Mouse (Mus musculus) heart, embryonic 15.5 days (tissue): ENCODE measurements around the gene Gigyf1. TPM values are rescaled to one million over a fixed set of nuclear protein-coding genes. Genes with fewer than 3 reads are reported as not detected.
A peak's percentile ranks its signal among the peaks of the same experiment; 100 is the strongest.

Experiments
- ATAC-seq: fragments of 200-750 bp; cut with Nextera tagmentation; replicated peaks from 2 replicates; pipeline ENCODE4 v1.8.0; 2017; ENCODE audit warnings: low read depth, moderate TSS enrichment; ENCODE audit not compliant: insufficient number of reproducible peaks, insufficient read depth, low FRiP score
- H3K27ac ChIP-seq: fragments of 300-500 bp; sonication (generic); 2 replicates; pipeline ENCODE4 v1.5.1; 2015; ENCODE audit warnings: mild to moderate bottlenecking, inconsistent platforms
- H3K27me3 ChIP-seq: fragments of 300-500 bp; sonication (generic); 2 replicates; pipeline ENCODE4 v1.6.1; 2015; ENCODE audit warnings: inconsistent platforms
- H3K36me3 ChIP-seq: fragments of 300-500 bp; sonication (generic); 2 replicates; pipeline ENCODE4 v1.6.1; 2015; ENCODE audit warnings: mild to moderate bottlenecking, inconsistent platforms
- H3K4me1 ChIP-seq: fragments of 300-500 bp; sonication (generic); replicated peaks from 2 replicates; pipeline ENCODE4 v1.6.1; 2015; ENCODE audit warnings: inconsistent platforms
- H3K4me2 ChIP-seq: fragments of 300-500 bp; sonication (generic); 2 replicates; pipeline ENCODE4 v1.6.1; 2015; ENCODE audit warnings: inconsistent platforms, mild to moderate bottlenecking, moderate library complexity
- H3K4me3 ChIP-seq: fragments of 300-500 bp; sonication (generic); 2 replicates; pipeline ENCODE4 v1.5.1; 2015; ENCODE audit warnings: mild to moderate bottlenecking, inconsistent platforms
- H3K9ac ChIP-seq: fragments of 300-500 bp; sonication (generic); 2 replicates; pipeline ENCODE4 v1.6.1; 2015; ENCODE audit warnings: mild to moderate bottlenecking, inconsistent platforms
- H3K9me3 ChIP-seq: fragments of 300-500 bp; sonication (generic); replicated peaks from 2 replicates; pipeline ENCODE4 v1.6.1; 2016; ENCODE audit warnings: inconsistent platforms
- WGBS: fragments of 180-500 bp; shearing (Covaris S2); methylation state at CpG from one replicate; pipeline ENCODE4 v1.1.7; 2015; ENCODE audit warnings: mixed read lengths; 5-methylcytosine and 5-hydroxymethylcytosine counted together
- polyA plus RNA-seq: library from polyadenylated mRNA; unstranded; fragments of >200 nt; fragmentation: Nextera tagmentation; extraction: Ambion mirVana; gene quantifications from 2 replicates; pipeline ENCODE4 v1.2.1, GENCODE M21; 2015

Gene Gigyf1
- polyA plus RNA-seq, 1 experiment from 2014 or later: 8.9 TPM

GRCm38 (mm10) chr5:137529221-137529995 lies 11.1 kb downstream of the Gigyf1 start:
- H3K9me3 ChIP-seq: no peaks in the 10 kb centered on the region
- H3K27me3 ChIP-seq: no peaks in the 10 kb centered on the region
- H3K4me1 ChIP-seq: peaks cover 51% of the 10 kb centered on the region
- WGBS: 78% methylated on average over 15 of the region's 15 CpGs
- H3K9ac ChIP-seq: no peak overlapping the region
- H3K36me3 ChIP-seq: peaks cover 49% of the 10 kb centered on the region
- ATAC-seq: no peak
- peak overlapping the region; percentile 94; the same call in 1 of the 2 replicates for H3K27ac ChIP-seq
- H3K4me3 ChIP-seq: no peak overlapping the region
- H3K4me2 ChIP-seq: peak overlapping the region; percentile 91

GRCm38 (mm10) chr5:137530075-137530474 lies 11.7 kb downstream of the Gigyf1 start:
- 79% methylated on average over 8 of the region's 8 CpGs for WGBS
- ATAC-seq: no peak
- Histone ChIP-seq H3K4me3 (peak overlapping the region; percentile 82), H3K36me3 (peaks cover 42% of the 10 kb centered on the region), H3K4me2 (peak overlapping the region; percentile 91), H3K9ac (peak overlapping the region; percentile 87; the same call in 1 of the 2 replicates), H3K9me3 (no peaks in the 10 kb centered on the region), H3K4me1 (peaks cover 51% of the 10 kb centered on the region), H3K27ac (peak overlapping the region; percentile 94), H3K27me3 (no peaks in the 10 kb centered on the region)

- Histone ChIP-seq H3K27me3 (no peaks in the 10 kb centered on the region), H3K9me3 (no peaks in the 10 kb centered on the region), H3K9ac (peak overlapping the region; percentile 87), H3K4me1 (peaks cover 46% of the 10 kb centered on the region), H3K4me2 (peak overlapping the region; percentile 91), H3K4me3 (peak overlapping the region; percentile 82), H3K36me3 (peaks cover 35% of the 10 kb centered on the region), H3K27ac (peak overlapping the region; percentile 94)
- under 1% methylated on average over 46 of the region's 46 CpGs for WGBS
- ATAC-seq: peak; percentile 38
Observed at GRCm38 (mm10) chr5:137530588-137531413, 12.5 kb downstream of the Gigyf1 start.

- Histone ChIP-seq H3K9ac (peak overlapping the region; percentile 87), H3K27ac (peak overlapping the region; percentile 94), H3K36me3 (peaks cover 29% of the 10 kb centered on the region), H3K4me1 (peaks cover 40% of the 10 kb centered on the region), H3K9me3 (no peaks in the 10 kb centered on the region), H3K27me3 (no peaks in the 10 kb centered on the region), H3K4me3 (peak overlapping the region; percentile 82), H3K4me2 (peak overlapping the region; percentile 91)
- peak; percentile 2; the same call in 1 of the 2 replicates for ATAC-seq
- under 1% methylated on average over 51 of the region's 51 CpGs for WGBS
Observed at GRCm38 (mm10) chr5:137531414-137532130, 13.2 kb downstream of the Gigyf1 start.

GRCm38 (mm10) chr5:137532131-137532807 lies 13.9 kb downstream of the Gigyf1 start:
- no peaks in the 10 kb centered on the region for H3K27me3 ChIP-seq
- no peak for ATAC-seq
- H3K36me3 ChIP-seq: peaks cover 25% of the 10 kb centered on the region
- H3K27ac ChIP-seq: peak overlapping the region; percentile 94
- peak overlapping the region; percentile 91 for H3K4me2 ChIP-seq
- H3K9ac ChIP-seq: peak overlapping the region; percentile 87
- peaks cover 37% of the 10 kb centered on the region for H3K4me1 ChIP-seq
- no peaks in the 10 kb centered on the region for H3K9me3 ChIP-seq
- WGBS: 0% methylated on average over 19 of the region's 19 CpGs
- peak overlapping the region; percentile 82 for H3K4me3 ChIP-seq

- Histone ChIP-seq H3K9ac (peak overlapping the region; percentile 87), H3K4me3 (peak overlapping the region; percentile 82), H3K27me3 (no peaks in the 10 kb centered on the region), H3K36me3 (peaks cover 20% of the 10 kb centered on the region), H3K4me1 (peaks cover 35% of the 10 kb centered on the region), H3K27ac (peak overlapping the region; percentile 94), H3K9me3 (no peaks in the 10 kb centered on the region), H3K4me2 (peak overlapping the region; percentile 91)
- 0% methylated on average over 9 of the region's 12 CpGs for WGBS
- peak; percentile 2; the same call in 1 of the 2 replicates for ATAC-seq
Observed at GRCm38 (mm10) chr5:137532808-137533116, 14.4 kb downstream of the Gigyf1 start.

- peak within 1 kb of the TSS; percentile 82 for H3K4me3 ChIP-seq
- no peaks in the 10 kb centered on the region for H3K27me3 ChIP-seq
- peaks cover 15% of the 10 kb centered on the region for H3K36me3 ChIP-seq
- no peaks in the 10 kb centered on the region for H3K9me3 ChIP-seq
- peak within 1 kb of the TSS; percentile 87 for H3K9ac ChIP-seq
- H3K4me1 ChIP-seq: peaks cover 32% of the 10 kb centered on the region
- peak within 1 kb of the TSS; percentile 91 for H3K4me2 ChIP-seq
- ATAC-seq: peak; percentile 79
- 0% methylated on average over 40 of the region's 40 CpGs for WGBS
- peak within 1 kb of the TSS; percentile 94 for H3K27ac ChIP-seq
Observed at GRCm38 (mm10) chr5:137533117-137533827, 14.9 kb downstream of the Gigyf1 start, which contains the start of the genes Epo and Gnb2. Epo (minus strand) TSS chr5:137533242. Gnb2 (minus strand) TSS chr5:137533510.

GRCm38 (mm10) chr5:137534762-137535161 lies 16.4 kb downstream of the Gigyf1 start:
- H3K9ac ChIP-seq: no peak overlapping the region
- H3K27me3 ChIP-seq: no peaks in the 10 kb centered on the region
- peaks cover 25% of the 10 kb centered on the region for H3K4me1 ChIP-seq
- H3K27ac ChIP-seq: no peak overlapping the region
- H3K4me3 ChIP-seq: no peak overlapping the region
- 0 out of 2 replicates have a peak, but pooled peaks cover under 1% of the 10 kb centered on the region for H3K36me3 ChIP-seq
- no peak for ATAC-seq
- H3K9me3 ChIP-seq: no peaks in the 10 kb centered on the region
- WGBS: 88% methylated on average over 3 of the region's 3 CpGs
- no peak overlapping the region for H3K4me2 ChIP-seq

- no peak for ATAC-seq
Observed at GRCm38 (mm10) chr5:137535318-137535717, 17.0 kb downstream of the Gigyf1 start.

GRCm38 (mm10) chr5:137537461-137537860 lies 19.1 kb downstream of the Gigyf1 start:
- H3K27ac ChIP-seq: no peak overlapping the region
- no peak overlapping the region for H3K9ac ChIP-seq
- no peak overlapping the region for H3K4me2 ChIP-seq
- ATAC-seq: no peak
- H3K4me3 ChIP-seq: no peak overlapping the region
- H3K4me1 ChIP-seq: peaks cover 10% of the 10 kb centered on the region; the same call in 1 of the 2 replicates
- H3K36me3 ChIP-seq: no peaks in the 10 kb centered on the region
- H3K9me3 ChIP-seq: no peaks in the 10 kb centered on the region
- 59% methylated on average over 4 of the region's 4 CpGs for WGBS
- no peaks in the 10 kb centered on the region for H3K27me3 ChIP-seq

More at GRCm38 (mm10) chr5:137535318-137535717, 17.0 kb downstream of the Gigyf1 start:
- no peak overlapping the region for H3K27ac ChIP-seq
- WGBS: 75% methylated on average over 9 of the region's 9 CpGs
- H3K36me3 ChIP-seq: no peaks in the 10 kb centered on the region
- peaks cover 19% of the 10 kb centered on the region for H3K4me1 ChIP-seq
- H3K27me3 ChIP-seq: no peaks in the 10 kb centered on the region
- H3K4me3 ChIP-seq: no peak overlapping the region
- H3K9me3 ChIP-seq: no peaks in the 10 kb centered on the region
- H3K4me2 ChIP-seq: no peak overlapping the region
- no peak overlapping the region for H3K9ac ChIP-seq
